Mouse (Mus musculus) liver, embryonic 11.5 days (tissue): ENCODE measurements around the gene Sfxn5. TPM values are rescaled to one million over a fixed set of nuclear protein-coding genes. Genes with fewer than 3 reads are reported as not detected.

Experiments used
- ATAC-seq: fragments of 200-750 bp; cut with Nextera tagmentation; replicated peaks from 2 replicates; pipeline ENCODE4 v1.8.0; 2017; ENCODE audit warnings: moderate number of reproducible peaks, mild to moderate bottlenecking, moderate TSS enrichment, moderate library complexity; ENCODE audit not compliant: low FRiP score
- DNase-seq: peaks from one replicate; pipeline ENCODE4 v3.0.0-alpha.2; 2017; ENCODE audit warnings: low spot score
- H3K27ac ChIP-seq: fragments of 300-500 bp; sonication (generic); 2 replicates; pipeline ENCODE4 v1.5.1; 2014; ENCODE audit warnings: mild to moderate bottlenecking, low read depth, low read length, control low read depth
- H3K27me3 ChIP-seq: fragments of 300-500 bp; sonication (generic); replicated peaks from 2 replicates; pipeline ENCODE4 v1.6.1; 2014; ENCODE audit warnings: low read length, mixed read lengths; ENCODE audit not compliant: control insufficient read depth, insufficient read depth
- H3K36me3 ChIP-seq: fragments of 300-500 bp; sonication (generic); 2 replicates; pipeline ENCODE4 v1.6.1; 2014; ENCODE audit warnings: mild to moderate bottlenecking, low read length, moderate library complexity, mixed read lengths; ENCODE audit not compliant: control insufficient read depth, insufficient read depth
- H3K4me1 ChIP-seq: fragments of 300-500 bp; sonication (generic); replicated peaks from 2 replicates; pipeline ENCODE4 v1.6.1; 2014; ENCODE audit warnings: low read length, mixed read lengths; ENCODE audit not compliant: control insufficient read depth, insufficient read depth
- H3K4me2 ChIP-seq: fragments of 300-500 bp; sonication (generic); 2 replicates; pipeline ENCODE4 v1.6.1; 2014; ENCODE audit warnings: mild to moderate bottlenecking, control low read depth, moderate library complexity
- H3K4me3 ChIP-seq: fragments of 300-500 bp; sonication (generic); 2 replicates; pipeline ENCODE4 v1.5.1; 2014; ENCODE audit warnings: low read depth, low read length, control low read depth
- H3K9ac ChIP-seq: fragments of 300-500 bp; sonication (generic); 2 replicates; pipeline ENCODE4 v1.6.1; 2014; ENCODE audit warnings: low read depth, low read length, control low read depth
- H3K9me3 ChIP-seq: fragments of 300-500 bp; sonication (generic); 2 replicates; pipeline ENCODE4 v1.6.1; 2016; ENCODE audit warnings: low read length, inconsistent platforms, mixed read lengths; ENCODE audit not compliant: control insufficient read depth
- WGBS: fragments of 180-500 bp; shearing (Covaris S2); extraction: QIAGEN DNeasy Blood & Tissue Kit; methylation state at CpG from one replicate; pipeline ENCODE4 v1.1.7; 2014; 5-methylcytosine and 5-hydroxymethylcytosine counted together
- polyA plus RNA-seq: library from polyadenylated mRNA; unstranded; fragments of >200 nt; fragmentation: Nextera tagmentation; extraction: Ambion mirVana; gene quantifications from 2 replicates; pipeline ENCODE4 v1.2.1, GENCODE M21; 2014

Sfxn5 gene
- polyA plus RNA-seq, 1 experiment from 2014 or later, result 3.8 TPM

DNA sequence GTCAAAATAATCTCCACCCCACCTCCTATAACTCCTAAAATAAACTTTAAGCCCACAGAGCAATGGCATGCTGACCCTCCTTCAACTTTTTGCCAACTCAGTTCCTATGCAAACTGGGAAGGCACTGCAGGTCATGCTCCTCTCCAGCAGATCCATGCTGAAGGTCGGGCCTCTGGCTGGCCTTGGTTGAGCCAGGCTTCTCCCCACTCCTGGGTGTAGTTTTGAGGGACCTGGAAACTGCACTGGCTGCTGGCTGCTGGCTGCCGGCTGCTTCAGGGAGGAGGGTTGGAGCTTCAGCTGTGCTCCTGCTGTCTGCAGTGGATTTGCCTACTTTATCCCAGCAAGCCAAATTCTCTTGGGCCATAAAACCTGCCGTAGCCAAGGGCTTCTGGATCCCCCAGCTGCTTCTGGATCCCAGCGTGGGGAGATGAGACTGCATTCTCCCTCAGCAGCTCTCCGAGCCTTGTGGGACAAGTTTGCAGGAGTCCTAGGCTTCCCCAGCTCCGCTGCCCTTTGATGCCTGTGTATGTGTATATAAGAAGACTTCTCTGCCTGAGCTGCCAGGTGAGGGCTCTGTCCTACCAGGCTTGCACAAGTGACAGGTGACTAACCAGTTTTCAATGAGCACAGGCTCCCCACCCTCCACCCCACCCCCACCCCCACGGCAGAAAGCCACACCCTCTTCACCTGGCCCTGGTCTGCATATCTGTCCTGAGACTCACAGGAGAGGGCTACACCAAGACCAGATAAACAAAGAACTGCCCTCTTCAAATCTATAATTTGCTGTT, 100.2 kb downstream of the Sfxn5 start:
- DNase-seq (no peak), ATAC-seq (no peak)
- H3K36me3 ChIP-seq, result no peaks in the 10 kb centered on the region
- no peak overlapping the region for H3K4me3 ChIP-seq
- H3K9ac ChIP-seq, result no peak overlapping the region
- no peaks in the 10 kb centered on the region; the same call in 1 of the 2 replicates for H3K27me3 ChIP-seq
- no peak overlapping the region for H3K4me2 ChIP-seq
- no peaks in the 10 kb centered on the region for H3K9me3 ChIP-seq
- H3K4me1 ChIP-seq, result peaks cover 7% of the 10 kb centered on the region; the same call in 1 of the 2 replicates
- no peak overlapping the region for H3K27ac ChIP-seq
- WGBS, result 42% methylated on average over 7 of the region's 7 CpGs

GRCm38 (mm10) chr6:85232045-85232444, 101.2 kb downstream of the Sfxn5 start:
- ATAC-seq (no peak), DNase-seq (no peak)
- H3K36me3 ChIP-seq, result no peaks in the 10 kb centered on the region
- H3K27me3 ChIP-seq, result no peaks in the 10 kb centered on the region; the same call in 1 of the 2 replicates
- WGBS, result 60% methylated on average over 4 of the region's 4 CpGs
- no peak overlapping the region for H3K27ac ChIP-seq
- no peak overlapping the region for H3K4me2 ChIP-seq
- H3K9me3 ChIP-seq, result no peaks in the 10 kb centered on the region
- no peak overlapping the region for H3K9ac ChIP-seq
- H3K4me3 ChIP-seq, result no peak overlapping the region
- peaks cover 7% of the 10 kb centered on the region; the same call in 1 of the 2 replicates for H3K4me1 ChIP-seq

DNA sequence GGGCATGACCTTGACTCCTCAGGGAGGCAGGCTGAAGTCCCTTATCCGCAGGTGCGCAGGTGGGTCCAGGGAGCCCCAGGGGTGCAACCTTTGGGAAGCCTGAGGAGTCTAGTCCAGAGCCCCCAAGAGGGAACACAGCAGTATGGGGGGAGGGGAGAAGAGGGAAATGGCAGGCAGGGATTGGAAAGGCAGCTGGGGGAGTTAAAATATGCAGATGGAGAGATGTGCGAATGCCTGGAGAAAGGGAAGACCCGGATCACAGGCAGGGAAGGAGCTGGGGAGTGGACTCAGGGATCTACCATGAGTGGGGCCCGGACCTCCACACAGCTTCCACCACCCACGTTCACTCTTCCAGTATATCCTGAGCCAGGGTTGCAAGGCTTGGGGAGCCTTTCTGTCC, 101.8 kb downstream of the Sfxn5 start:
- H3K27me3 ChIP-seq, result no peaks in the 10 kb centered on the region; the same call in 1 of the 2 replicates

DNA sequence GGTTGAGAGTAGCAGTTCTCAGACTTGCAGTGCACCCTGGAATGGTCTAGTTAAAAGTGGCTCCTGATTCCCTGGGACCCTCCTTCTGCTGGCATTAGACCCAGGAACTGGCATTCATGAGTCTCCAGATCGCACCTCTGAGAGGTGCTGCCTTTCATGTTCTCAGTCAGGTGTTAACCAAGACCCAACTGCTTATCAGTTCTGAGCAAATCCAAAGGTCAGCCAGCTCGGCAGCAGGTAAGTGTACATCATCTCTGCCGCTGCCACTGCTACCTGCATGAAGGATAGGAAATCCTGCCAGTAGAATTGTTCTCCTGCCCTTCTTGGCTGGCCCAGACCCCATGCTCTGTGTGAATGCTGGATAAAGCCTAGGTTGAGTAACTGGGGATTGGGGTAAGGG, 102.5 kb downstream of the Sfxn5 start:
- H3K4me3 ChIP-seq, result no peak overlapping the region

More for the DNA sequence above, 101.8 kb downstream of the Sfxn5 start:
- 32% methylated on average over 6 of the region's 6 CpGs for WGBS
- Histone ChIP-seq H3K4me1 (peaks cover 7% of the 10 kb centered on the region; the same call in 1 of the 2 replicates), H3K9me3 (no peaks in the 10 kb centered on the region), H3K4me2 (no peak overlapping the region), H3K36me3 (no peaks in the 10 kb centered on the region), H3K27ac (no peak overlapping the region), H3K4me3 (no peak overlapping the region), H3K9ac (no peak overlapping the region)
- ATAC-seq (no peak), DNase-seq (no peak)

DNA sequence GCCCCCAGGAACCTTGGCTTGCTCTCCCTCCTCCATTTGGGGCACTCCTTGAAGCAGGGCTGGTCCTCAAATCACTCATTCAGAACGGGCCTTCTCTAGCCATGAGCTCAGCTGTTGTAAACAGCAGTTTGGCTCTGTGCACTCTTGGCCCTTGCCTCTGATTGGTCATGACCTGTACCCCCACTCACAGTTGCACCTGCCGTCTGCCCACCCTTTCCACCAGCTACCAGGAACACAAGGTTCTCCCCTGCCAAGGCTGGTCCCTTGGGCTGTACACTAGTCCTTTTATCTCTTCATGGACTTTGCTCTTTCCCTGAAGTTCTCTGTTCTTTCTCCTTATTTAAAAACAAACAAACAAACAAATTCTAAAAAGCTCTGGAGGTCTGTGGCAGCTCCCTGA, 105.7 kb downstream of the Sfxn5 start:
- Histone ChIP-seq H3K4me3 (no peak overlapping the region), H3K4me2 (no peak overlapping the region), H3K9ac (no peak overlapping the region), H3K4me1 (no peaks in the 10 kb centered on the region), H3K9me3 (no peaks in the 10 kb centered on the region), H3K27ac (no peak overlapping the region), H3K36me3 (no peaks in the 10 kb centered on the region), H3K27me3 (no peaks in the 10 kb centered on the region; the same call in 1 of the 2 replicates)
- WGBS, result 69% methylated on average over 2 of the region's 2 CpGs
- no peak for DNase-seq
- no peak for ATAC-seq

More for the DNA sequence above, 102.5 kb downstream of the Sfxn5 start:
- H3K4me1 ChIP-seq, result peaks cover 7% of the 10 kb centered on the region; the same call in 1 of the 2 replicates
- H3K27me3 ChIP-seq, result no peaks in the 10 kb centered on the region; the same call in 1 of the 2 replicates
- WGBS, result 58% methylated on average over 3 of the region's 3 CpGs
- H3K27ac ChIP-seq, result no peak overlapping the region
- H3K9me3 ChIP-seq, result no peaks in the 10 kb centered on the region
- no peak overlapping the region for H3K4me2 ChIP-seq
- H3K36me3 ChIP-seq, result no peaks in the 10 kb centered on the region
- no peak overlapping the region for H3K9ac ChIP-seq
- DNase-seq (no peak), ATAC-seq (no peak)

GRCm38 (mm10) chr6:85226570-85226969, 106.7 kb downstream of the Sfxn5 start:
- ATAC-seq (no peak), DNase-seq (no peak)
- 88% methylated on average over 9 of the region's 9 CpGs for WGBS

GRCm38 (mm10) chr6:85224442-85224891, 108.8 kb downstream of the Sfxn5 start:
- no peaks in the 10 kb centered on the region for H3K27me3 ChIP-seq
- no peak overlapping the region for H3K4me3 ChIP-seq
- H3K9me3 ChIP-seq, result no peaks in the 10 kb centered on the region
- DNase-seq, result no peak
- ATAC-seq, result no peak
- WGBS, result 60% methylated on average over 15 of the region's 15 CpGs
- H3K27ac ChIP-seq, result no peak overlapping the region
- no peaks in the 10 kb centered on the region for H3K36me3 ChIP-seq
- H3K9ac ChIP-seq, result no peak overlapping the region
- no peak overlapping the region for H3K4me2 ChIP-seq
- peaks cover 5% of the 10 kb centered on the region for H3K4me1 ChIP-seq

More at GRCm38 (mm10) chr6:85226570-85226969, 106.7 kb downstream of the Sfxn5 start:
- Histone ChIP-seq H3K4me1 (no peaks in the 10 kb centered on the region), H3K27ac (no peak overlapping the region), H3K4me2 (no peak overlapping the region), H3K9ac (no peak overlapping the region), H3K9me3 (no peaks in the 10 kb centered on the region), H3K27me3 (no peaks in the 10 kb centered on the region; the same call in 1 of the 2 replicates), H3K4me3 (no peak overlapping the region), H3K36me3 (no peaks in the 10 kb centered on the region)

DNA sequence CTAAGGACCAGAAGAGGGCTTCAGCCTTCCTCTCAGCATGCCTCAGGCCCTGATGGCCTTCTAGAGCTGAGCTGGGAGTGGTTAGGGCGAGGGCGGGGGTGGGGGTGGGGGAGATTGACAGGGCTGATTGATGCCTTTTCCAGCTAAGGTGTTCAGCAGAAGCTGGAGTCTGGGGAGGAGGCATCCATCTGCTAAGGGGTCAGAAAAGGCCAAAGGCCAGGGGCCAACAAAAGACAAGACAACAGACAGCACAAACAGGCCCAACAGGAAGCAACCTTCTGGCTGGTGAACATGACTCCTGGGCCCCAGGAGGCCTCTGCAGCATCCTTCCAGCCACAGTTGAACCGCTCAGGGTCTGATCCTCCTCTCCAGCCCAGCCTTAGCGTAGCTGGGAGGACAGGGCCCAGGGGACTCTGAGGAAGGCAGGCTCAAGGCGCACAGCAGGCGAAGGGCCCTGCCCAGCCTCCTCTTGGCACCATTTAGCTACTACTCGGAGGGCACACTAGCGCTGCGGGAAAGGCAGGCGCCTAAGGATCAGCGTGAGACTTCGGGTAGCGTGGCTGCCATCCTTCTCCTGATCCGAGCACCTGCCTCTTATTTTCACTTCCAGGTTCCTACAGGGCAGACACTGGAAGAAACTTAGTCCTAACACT, 109.6 kb downstream of the Sfxn5 start:
- no peaks in the 10 kb centered on the region for H3K36me3 ChIP-seq
- H3K9me3 ChIP-seq, result no peaks in the 10 kb centered on the region
- DNase-seq (no peak), ATAC-seq (no peak)
- H3K4me3 ChIP-seq, result no peak overlapping the region
- no peak overlapping the region for H3K27ac ChIP-seq
- no peaks in the 10 kb centered on the region for H3K27me3 ChIP-seq
- no peak overlapping the region for H3K4me2 ChIP-seq
- 58% methylated on average over 14 of the region's 14 CpGs for WGBS
- H3K9ac ChIP-seq, result no peak overlapping the region
- H3K4me1 ChIP-seq, result peaks cover 5% of the 10 kb centered on the region
